Mouse (Mus musculus) embryonic facial prominence, embryonic 14.5 days (tissue): ENCODE measurements around the gene Adar. TPM values are rescaled to one million over a fixed set of nuclear protein-coding genes. Genes with fewer than 3 reads are reported as not detected.

ENCODE experiments used
- ATAC-seq: fragments of 200-750 bp; cut with Nextera tagmentation; 2 replicates; pipeline ENCODE4 v1.8.0; 2017; ENCODE audit warnings: low read depth, moderate number of reproducible peaks, moderate TSS enrichment
- DNase-seq: peaks from one replicate; pipeline ENCODE4 v3.0.0-alpha.2; 2015; ENCODE audit warnings: low spot score
- H3K27ac ChIP-seq: fragments of 300-500 bp; sonication (generic); replicated peaks from 2 replicates; pipeline ENCODE4 v1.5.1; 2014; ENCODE audit warnings: low read depth, mild to moderate bottlenecking, low read length, moderate library complexity
- H3K27me3 ChIP-seq: fragments of 300-500 bp; sonication (generic); replicated peaks from 2 replicates; pipeline ENCODE4 v1.6.1; 2014; ENCODE audit warnings: low read length; ENCODE audit not compliant: control insufficient read depth, insufficient read depth
- H3K36me3 ChIP-seq: fragments of 300-500 bp; sonication (generic); 2 replicates; pipeline ENCODE4 v1.6.1; 2014; ENCODE audit warnings: low read length, mixed read lengths; ENCODE audit not compliant: control insufficient read depth, insufficient read depth
- H3K4me1 ChIP-seq: fragments of 300-500 bp; sonication (generic); 2 replicates; pipeline ENCODE4 v1.6.1; 2014; ENCODE audit warnings: antibody characterized with exemption, low read length; ENCODE audit not compliant: control insufficient read depth, insufficient read depth
- H3K4me2 ChIP-seq: fragments of 300-500 bp; sonication (generic); 2 replicates; pipeline ENCODE4 v1.6.1; 2014; ENCODE audit warnings: low read depth, mild to moderate bottlenecking, low read length, moderate library complexity, mixed read lengths
- H3K4me3 ChIP-seq: fragments of 300-500 bp; sonication (generic); 2 replicates; pipeline ENCODE4 v1.5.1; 2014; ENCODE audit warnings: low read depth, mild to moderate bottlenecking, low read length
- H3K9ac ChIP-seq: fragments of 300-500 bp; sonication (generic); 2 replicates; pipeline ENCODE4 v1.6.1; 2014; ENCODE audit warnings: low read depth, mild to moderate bottlenecking, low read length, moderate library complexity, mixed read lengths
- H3K9me3 ChIP-seq: fragments of 300-500 bp; sonication (generic); 2 replicates; pipeline ENCODE4 v1.6.1; 2016; ENCODE audit warnings: low read length; ENCODE audit not compliant: control insufficient read depth
- WGBS: fragments of 180-500 bp; shearing (Covaris S2); extraction: QIAGEN DNeasy Blood & Tissue Kit; methylation state at CpG from one replicate; pipeline ENCODE4 v1.1.7; 2014; 5-methylcytosine and 5-hydroxymethylcytosine counted together
- polyA plus RNA-seq: library from polyadenylated mRNA; unstranded; fragments of >200 nt; fragmentation: Nextera tagmentation; extraction: Ambion mirVana; gene quantifications from 2 replicates; pipeline ENCODE4 v1.2.1, GENCODE M21; 2014

Gene Adar
- polyA plus RNA-seq, 1 experiment from 2014 or later = 11.5 TPM

DNA sequence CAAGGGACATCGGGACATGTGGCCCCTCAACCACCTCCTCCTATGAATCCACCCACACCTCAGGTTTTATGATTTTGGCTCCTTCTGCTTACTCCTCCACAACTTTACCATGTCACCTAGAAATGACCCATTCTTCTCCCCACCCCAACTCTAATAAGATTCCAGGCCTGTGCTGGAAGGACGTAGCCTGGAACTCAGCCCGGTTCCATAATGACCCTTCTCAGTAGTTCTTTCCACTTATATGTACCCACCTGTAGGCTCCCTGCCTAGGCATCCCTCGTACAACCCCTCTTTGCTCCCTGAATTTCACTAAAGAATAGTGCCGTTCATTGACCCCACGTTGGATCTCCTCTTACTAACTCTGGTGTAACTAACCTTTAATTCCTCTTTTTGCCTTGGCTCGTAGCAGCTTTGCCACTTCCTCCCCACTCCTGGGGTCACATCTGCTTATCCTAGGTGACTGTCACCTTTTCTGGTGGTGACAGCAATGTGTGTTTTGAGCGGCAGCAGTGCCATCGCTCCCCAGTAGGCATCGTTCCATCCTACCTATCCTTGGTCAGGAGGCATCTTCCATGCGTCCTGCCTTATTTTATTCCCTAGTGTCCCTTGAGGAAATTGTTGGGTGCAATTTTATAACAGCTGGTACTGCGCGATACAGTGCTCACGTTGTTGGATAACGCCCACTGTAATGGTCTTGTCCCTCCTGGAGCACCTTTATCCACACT, 59.6 kb downstream of the Adar start:
- Histone ChIP-seq H3K27me3 (no peaks in the 10 kb centered on the region), H3K4me3 (peak overlapping the region; percentile 98), H3K4me1 (peaks cover 19% of the 10 kb centered on the region), H3K9me3 (no peaks in the 10 kb centered on the region), H3K4me2 (peak overlapping the region; percentile 83), H3K27ac (peak overlapping the region; percentile 95; the same call in 1 of the 2 replicates), H3K36me3 (peaks cover 40% of the 10 kb centered on the region), H3K9ac (peak overlapping the region; percentile 99)
- DNase-seq = no peak
- WGBS = 44% methylated on average over 15 of the region's 15 CpGs
- ATAC-seq = no peak

DNA sequence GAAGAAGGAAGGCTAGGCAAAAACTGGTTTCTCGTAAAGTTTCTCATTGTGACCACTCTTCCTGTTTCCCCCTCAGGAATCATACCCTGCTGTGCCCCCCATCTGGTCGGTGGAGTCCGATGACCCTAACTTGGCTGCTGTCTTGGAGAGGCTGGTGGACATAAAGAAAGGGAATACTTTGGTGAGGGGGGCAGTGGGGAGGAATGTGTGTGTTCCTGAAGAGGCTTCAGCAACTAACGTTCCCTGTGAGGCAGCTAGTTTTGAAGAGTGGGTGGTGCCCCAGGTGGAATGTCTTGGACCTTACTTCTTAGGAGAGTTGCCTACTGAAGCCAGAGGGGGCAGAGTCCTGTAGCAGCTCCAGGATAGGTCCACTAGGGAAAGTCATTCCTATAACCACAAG, 61.2 kb downstream of the Adar start:
- no peaks in the 10 kb centered on the region for H3K27me3 ChIP-seq
- no peak overlapping the region for H3K27ac ChIP-seq
- no peak overlapping the region for H3K4me3 ChIP-seq
- no peaks in the 10 kb centered on the region for H3K9me3 ChIP-seq
- peaks cover 19% of the 10 kb centered on the region for H3K4me1 ChIP-seq
- WGBS = 69% methylated on average over 4 of the region's 4 CpGs
- H3K9ac ChIP-seq = no peak overlapping the region
- ATAC-seq = no peak
- H3K36me3 ChIP-seq = peaks cover 56% of the 10 kb centered on the region
- H3K4me2 ChIP-seq = no peak overlapping the region
- no peak for DNase-seq

DNA sequence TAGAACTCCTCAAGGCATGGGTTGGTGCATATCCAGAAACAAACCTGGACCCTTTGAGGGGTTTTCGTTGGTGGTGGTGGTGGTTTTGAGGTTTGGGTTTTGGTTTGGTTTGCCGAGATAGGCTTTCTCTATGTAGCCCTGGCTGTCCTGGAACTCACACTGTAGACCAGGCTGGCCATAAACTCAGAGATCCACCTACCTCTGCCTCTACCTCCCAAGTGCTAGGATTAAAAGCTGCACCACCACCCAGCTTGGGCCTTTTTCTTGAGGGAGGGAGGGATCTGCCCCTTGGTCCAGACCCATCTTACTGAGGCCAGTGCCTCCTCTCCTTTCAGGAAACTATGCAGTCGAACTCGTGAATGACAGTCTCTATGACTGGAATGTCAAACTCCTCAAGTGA, 65.3 kb downstream of the Adar start:
- DNase-seq (no peak), ATAC-seq (no peak)
- Histone ChIP-seq H3K9me3 (no peaks in the 10 kb centered on the region), H3K27ac (no peak overlapping the region), H3K9ac (no peak overlapping the region), H3K4me2 (no peak overlapping the region), H3K27me3 (no peaks in the 10 kb centered on the region), H3K4me3 (no peak overlapping the region), H3K36me3 (peaks cover 83% of the 10 kb centered on the region), H3K4me1 (peaks cover 11% of the 10 kb centered on the region)
- 87% methylated on average over 4 of the region's 4 CpGs for WGBS

DNA sequence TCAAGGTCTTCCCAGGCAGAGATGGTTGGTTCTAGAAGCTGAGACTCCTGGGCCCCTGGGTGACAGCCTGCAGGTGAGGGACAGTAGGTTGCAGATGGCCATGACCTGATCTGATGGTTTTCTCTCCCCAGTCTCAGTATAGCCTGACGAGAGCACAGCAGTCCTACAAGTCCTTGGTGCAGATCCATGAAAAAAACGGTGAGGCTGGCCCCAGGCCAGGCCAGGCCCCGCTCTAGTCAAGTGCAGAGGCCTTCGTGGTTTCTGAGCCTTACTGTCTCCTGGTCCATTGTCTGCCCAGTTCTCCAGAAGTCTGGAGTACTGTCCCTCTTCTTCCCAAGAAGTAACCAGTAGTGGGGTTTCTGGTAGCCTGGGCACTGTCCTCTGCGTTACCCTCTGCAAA, 66.8 kb downstream of the Adar start:
- no peaks in the 10 kb centered on the region for H3K27me3 ChIP-seq
- H3K4me2 ChIP-seq = no peak overlapping the region
- no peak overlapping the region for H3K27ac ChIP-seq
- no peak for DNase-seq
- peaks cover 71% of the 10 kb centered on the region for H3K36me3 ChIP-seq
- H3K9me3 ChIP-seq = no peaks in the 10 kb centered on the region
- 0 out of 2 replicates have a peak, but pooled peaks cover 5% of the 10 kb centered on the region for H3K4me1 ChIP-seq
- no peak overlapping the region for H3K9ac ChIP-seq
- 79% methylated on average over 5 of the region's 5 CpGs for WGBS
- no peak for ATAC-seq
- no peak overlapping the region for H3K4me3 ChIP-seq

GRCm38 (mm10) chr3:89784991-89785753, 70.3 kb downstream of the Adar start:
- Histone ChIP-seq H3K9me3 (no peaks in the 10 kb centered on the region), H3K27ac (peak overlapping the region; percentile 58), H3K4me3 (no peak overlapping the region), H3K36me3 (peaks cover 35% of the 10 kb centered on the region), H3K9ac (no peak overlapping the region; the same call in none of the 2 replicates), H3K4me1 (0 out of 2 replicates have a peak, but pooled peaks cover 5% of the 10 kb centered on the region), H3K4me2 (no peak overlapping the region), H3K27me3 (no peaks in the 10 kb centered on the region)
- WGBS = 16% methylated on average over 11 of the region's 11 CpGs
- peak; percentile 77 for ATAC-seq
- peak; percentile 66 for DNase-seq

GRCm38 (mm10) chr3:89786275-89786674, 71.5 kb downstream of the Adar start:
- H3K9ac ChIP-seq = no peak overlapping the region
- no peak for ATAC-seq
- H3K4me2 ChIP-seq = no peak overlapping the region
- no peaks in the 10 kb centered on the region for H3K9me3 ChIP-seq
- peaks cover 24% of the 10 kb centered on the region for H3K36me3 ChIP-seq
- H3K4me3 ChIP-seq = no peak overlapping the region
- H3K4me1 ChIP-seq = 0 out of 2 replicates have a peak, but pooled peaks cover 5% of the 10 kb centered on the region
- no peaks in the 10 kb centered on the region for H3K27me3 ChIP-seq
- 76% methylated on average over 6 of the region's 6 CpGs for WGBS
- no peak overlapping the region for H3K27ac ChIP-seq
- no peak for DNase-seq

DNA sequence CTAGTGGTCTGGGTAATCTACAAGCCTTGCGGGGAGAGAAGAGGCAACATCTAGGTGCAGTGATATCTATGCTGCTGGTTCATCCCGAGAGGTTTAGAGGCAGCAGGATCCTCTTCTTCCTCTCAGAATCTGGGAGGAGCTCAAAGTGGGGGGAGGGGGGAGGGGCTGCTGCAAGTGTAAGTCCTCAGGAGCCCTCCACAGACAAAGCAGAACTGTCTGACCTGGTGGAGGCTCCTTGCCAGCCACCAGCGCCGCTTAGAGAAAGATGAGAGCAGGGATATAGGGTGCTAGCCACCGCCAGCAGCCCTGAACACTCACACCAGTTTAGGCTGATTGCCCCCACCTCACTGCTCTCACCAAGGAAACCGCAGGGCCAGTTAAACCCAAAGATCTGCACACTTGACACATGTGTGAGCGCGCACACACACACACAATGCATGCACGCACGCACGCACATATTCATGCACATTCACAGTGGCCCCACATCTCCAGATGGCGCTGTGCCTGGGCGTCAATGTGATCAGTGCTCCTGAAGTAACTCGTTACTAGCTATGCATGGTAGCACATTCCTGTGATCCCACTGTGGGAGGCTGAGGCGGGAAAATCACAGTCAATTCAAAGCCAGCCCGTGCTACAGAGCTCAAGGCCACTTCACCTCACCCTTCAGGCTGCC, 74.0 kb downstream of the Adar start:
- H3K4me1 ChIP-seq = 0 out of 2 replicates have a peak, but pooled peaks cover 5% of the 10 kb centered on the region
- no peaks in the 10 kb centered on the region for H3K36me3 ChIP-seq
- no peak overlapping the region for H3K27ac ChIP-seq
- no peaks in the 10 kb centered on the region for H3K27me3 ChIP-seq
- no peak overlapping the region for H3K9ac ChIP-seq
- no peaks in the 10 kb centered on the region for H3K9me3 ChIP-seq
- no peak overlapping the region for H3K4me2 ChIP-seq
- H3K4me3 ChIP-seq = no peak overlapping the region
- DNase-seq = no peak
- ATAC-seq = no peak
- WGBS = 73% methylated on average over 16 of the region's 16 CpGs

- Histone ChIP-seq H3K9me3 (no peaks in the 10 kb centered on the region), H3K4me3 (no peak overlapping the region), H3K9ac (no peak overlapping the region), H3K36me3 (no peaks in the 10 kb centered on the region), H3K4me2 (no peak overlapping the region), H3K27me3 (no peaks in the 10 kb centered on the region), H3K27ac (no peak overlapping the region), H3K4me1 (0 out of 2 replicates have a peak, but pooled peaks cover 2% of the 10 kb centered on the region)
- DNase-seq (no peak), ATAC-seq (no peak)
- 57% methylated on average over 2 of the region's 2 CpGs for WGBS
These were observed 79.8 kb downstream of the Adar start for GRCm38 (mm10) chr3:89794616-89795015.
